Mouse (Mus musculus) hindbrain, embryonic 13.5 days (tissue): ENCODE results near the gene Gna14. TPM values are rescaled to one million over a fixed set of nuclear protein-coding genes. Genes with fewer than 3 reads are reported as not detected.

Experiments
- ATAC-seq: fragments of 200-750 bp; cut with Nextera tagmentation; 2 replicates; pipeline ENCODE4 v1.8.0; 2017; ENCODE audit warnings: moderate TSS enrichment; ENCODE audit not compliant: low FRiP score
- H3K27ac ChIP-seq: fragments of 300-500 bp; sonication (generic); 2 replicates; pipeline ENCODE4 v1.5.1; 2015; ENCODE audit warnings: inconsistent platforms, mild to moderate bottlenecking, moderate library complexity
- H3K27me3 ChIP-seq: fragments of 300-500 bp; sonication (generic); 2 replicates; pipeline ENCODE4 v1.6.1; 2015; ENCODE audit warnings: mild to moderate bottlenecking, inconsistent platforms
- H3K36me3 ChIP-seq: fragments of 300-500 bp; sonication (generic); 2 replicates; pipeline ENCODE4 v1.6.1; 2015; ENCODE audit warnings: mild to moderate bottlenecking, inconsistent platforms
- H3K4me1 ChIP-seq: fragments of 300-500 bp; sonication (generic); replicated peaks from 2 replicates; pipeline ENCODE4 v1.6.1; 2015; ENCODE audit warnings: inconsistent platforms
- H3K4me2 ChIP-seq: fragments of 300-500 bp; sonication (generic); 2 replicates; pipeline ENCODE4 v1.6.1; 2015; ENCODE audit warnings: inconsistent platforms, mild to moderate bottlenecking, moderate library complexity
- H3K4me3 ChIP-seq: fragments of 300-500 bp; sonication (generic); 2 replicates; pipeline ENCODE4 v1.5.1; 2015; ENCODE audit warnings: mild to moderate bottlenecking, inconsistent platforms
- H3K9ac ChIP-seq: fragments of 300-500 bp; sonication (generic); 2 replicates; pipeline ENCODE4 v1.6.1; 2015; ENCODE audit warnings: mild to moderate bottlenecking, inconsistent platforms
- H3K9me3 ChIP-seq: fragments of 300-500 bp; sonication (generic); 2 replicates; pipeline ENCODE4 v1.6.1; 2016; ENCODE audit warnings: inconsistent platforms
- WGBS: fragments of 180-500 bp; shearing (Covaris S2); methylation state at CpG from one replicate; pipeline ENCODE4 v1.1.7; 2015; 5-methylcytosine and 5-hydroxymethylcytosine counted together
- polyA plus RNA-seq: library from polyadenylated mRNA; unstranded; fragments of >200 nt; fragmentation: Nextera tagmentation; extraction: Ambion mirVana; gene quantifications from 2 replicates; pipeline ENCODE4 v1.2.1, GENCODE M21; 2015

The Gna14 gene
- polyA plus RNA-seq: 0.35 and 0.80 TPM in 2 replicates

DNA sequence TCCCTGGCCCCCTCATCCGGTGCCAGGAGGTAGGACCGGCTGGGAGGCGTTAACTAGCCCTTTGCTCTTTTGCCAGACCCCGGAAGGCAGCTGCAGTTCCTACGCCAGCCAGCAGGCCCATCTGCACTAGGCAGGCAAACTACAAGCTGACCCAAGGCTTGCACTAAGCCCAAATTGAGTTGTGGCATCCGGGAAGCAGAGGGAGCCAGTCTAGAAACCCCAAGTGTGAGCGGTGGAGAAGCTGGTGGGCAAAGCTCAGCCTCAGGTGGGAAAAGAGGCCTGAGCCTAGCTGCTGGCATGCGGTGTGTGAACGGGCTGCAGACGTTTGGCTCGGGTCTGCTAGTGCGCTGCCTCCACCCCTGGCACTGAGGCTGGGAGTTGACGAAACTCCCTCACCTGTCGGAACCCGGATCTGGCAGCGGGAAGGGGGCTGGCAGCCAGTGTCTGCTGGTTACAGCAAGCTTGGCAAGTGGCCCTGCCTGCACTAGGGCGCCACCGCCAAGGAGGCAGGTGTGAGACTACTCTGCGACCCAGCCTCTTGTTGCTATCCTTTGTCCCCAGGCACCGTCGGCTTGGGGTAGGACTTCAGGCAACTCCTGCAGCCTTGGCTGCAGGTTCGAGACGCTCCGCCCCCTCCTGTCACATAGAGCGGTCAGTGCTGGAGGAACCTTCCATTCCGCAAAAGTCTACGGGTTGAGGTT lies at the start of gene Gna14:
Gene Gna14 (plus strand): TSS at position 232 of the 701 bp plus-strand sequence.
- H3K9ac ChIP-seq: peak within 1 kb of the TSS; percentile 59
- ATAC-seq: peak; percentile 70
- no peak within 1 kb of the TSS for H3K27ac ChIP-seq
- peaks cover 62% of the 10 kb centered on the region for H3K27me3 ChIP-seq
- no peaks in the 10 kb centered on the region for H3K9me3 ChIP-seq
- no peaks in the 10 kb centered on the region for H3K36me3 ChIP-seq
- WGBS: under 1% methylated on average over 27 of the region's 27 CpGs
- H3K4me2 ChIP-seq: peak within 1 kb of the TSS; percentile 70
- H3K4me3 ChIP-seq: peak within 1 kb of the TSS; percentile 42
- peaks cover 24% of the 10 kb centered on the region for H3K4me1 ChIP-seq

DNA sequence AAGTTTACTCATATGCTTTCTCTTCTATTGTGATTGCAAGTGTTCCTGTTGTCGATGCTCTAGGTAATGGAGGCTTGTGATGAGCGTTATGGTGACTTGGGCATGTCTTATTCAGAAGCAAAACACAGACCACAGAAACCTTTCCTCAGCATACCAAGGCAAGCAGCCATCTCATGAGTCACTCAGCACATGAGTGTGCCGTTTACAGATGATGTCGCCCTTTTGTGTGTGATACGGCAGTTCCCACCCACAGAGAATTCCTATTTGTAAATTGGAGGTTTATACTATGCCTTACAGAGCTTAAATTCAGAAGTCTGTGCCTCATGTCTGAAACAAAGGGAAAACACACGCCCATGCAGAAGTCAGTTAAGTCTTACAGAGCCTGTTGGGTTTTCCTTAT lies 49.0 kb upstream of the Gna14 start:
- Histone ChIP-seq H3K36me3 (peaks cover 14% of the 10 kb centered on the region), H3K4me2 (no peak overlapping the region), H3K27me3 (no peaks in the 10 kb centered on the region), H3K9ac (no peak overlapping the region), H3K27ac (no peak overlapping the region), H3K4me1 (peaks cover 50% of the 10 kb centered on the region), H3K9me3 (no peaks in the 10 kb centered on the region), H3K4me3 (no peak overlapping the region)
- ATAC-seq: no peak
- 78% methylated on average over 6 of the region's 6 CpGs for WGBS

DNA sequence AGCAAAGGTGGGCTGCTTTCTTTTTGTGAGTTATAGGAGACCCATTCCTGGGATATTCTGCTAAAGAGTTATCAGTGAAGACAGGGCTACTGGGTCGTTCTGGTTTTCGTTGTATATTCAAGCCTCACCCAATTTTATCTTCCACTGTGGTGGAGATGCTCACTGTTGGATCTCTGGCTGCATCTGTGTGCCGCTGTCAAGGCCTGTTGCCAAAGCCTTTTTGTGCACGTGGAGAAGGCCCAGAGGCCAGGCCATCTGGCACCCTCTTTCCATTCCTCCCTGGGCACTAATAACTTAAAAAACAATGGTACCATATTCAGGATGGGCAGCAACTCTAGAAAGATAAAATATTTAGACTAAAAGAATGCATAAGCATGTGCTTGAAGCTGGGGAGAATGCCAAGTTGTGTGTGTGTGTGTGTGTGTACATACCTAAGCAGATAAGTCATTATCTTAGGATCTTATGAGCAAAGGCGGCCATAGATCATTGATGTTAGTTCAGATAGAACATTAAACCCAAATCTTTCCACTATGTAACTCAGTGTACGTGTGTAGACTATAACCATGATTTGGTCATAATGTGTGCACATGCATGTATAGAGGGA lies 45.3 kb upstream of the Gna14 start:
- WGBS: 81% methylated on average over 6 of the region's 6 CpGs
- no peak overlapping the region for H3K9ac ChIP-seq
- no peak overlapping the region for H3K4me3 ChIP-seq
- H3K27me3 ChIP-seq: no peaks in the 10 kb centered on the region
- ATAC-seq: no peak
- H3K36me3 ChIP-seq: peaks cover 7% of the 10 kb centered on the region; the same call in 1 of the 2 replicates
- no peak overlapping the region for H3K4me2 ChIP-seq
- H3K27ac ChIP-seq: no peak overlapping the region
- no peaks in the 10 kb centered on the region for H3K9me3 ChIP-seq
- peaks cover 22% of the 10 kb centered on the region for H3K4me1 ChIP-seq

DNA sequence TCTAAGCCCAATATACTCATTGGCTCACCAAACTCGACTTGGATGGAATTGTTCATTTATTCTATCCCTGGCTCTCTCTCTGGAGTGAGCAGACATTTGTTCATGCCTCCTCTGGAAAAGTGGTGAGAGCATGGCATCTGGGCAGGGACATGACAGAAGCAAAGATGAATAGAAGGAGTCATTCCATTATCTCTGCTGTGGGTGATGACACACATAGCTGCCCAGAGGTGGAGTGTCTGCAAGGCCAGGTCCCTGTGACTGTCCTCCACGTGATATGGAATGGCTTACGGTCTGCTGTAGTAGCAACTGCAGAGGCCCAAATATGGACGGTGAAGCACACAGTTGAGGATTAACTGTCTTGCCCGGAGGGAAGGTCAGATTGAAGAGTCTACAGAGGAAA lies 41.2 kb upstream of the Gna14 start:
- Histone ChIP-seq H3K4me3 (no peak overlapping the region), H3K27me3 (no peaks in the 10 kb centered on the region), H3K9ac (no peak overlapping the region), H3K9me3 (no peaks in the 10 kb centered on the region), H3K4me1 (peaks cover 8% of the 10 kb centered on the region; the same call in 1 of the 2 replicates), H3K27ac (no peak overlapping the region), H3K4me2 (no peak overlapping the region), H3K36me3 (peaks cover 5% of the 10 kb centered on the region; the same call in 1 of the 2 replicates)
- WGBS: 94% methylated on average over 5 of the region's 5 CpGs
- ATAC-seq: no peak

DNA sequence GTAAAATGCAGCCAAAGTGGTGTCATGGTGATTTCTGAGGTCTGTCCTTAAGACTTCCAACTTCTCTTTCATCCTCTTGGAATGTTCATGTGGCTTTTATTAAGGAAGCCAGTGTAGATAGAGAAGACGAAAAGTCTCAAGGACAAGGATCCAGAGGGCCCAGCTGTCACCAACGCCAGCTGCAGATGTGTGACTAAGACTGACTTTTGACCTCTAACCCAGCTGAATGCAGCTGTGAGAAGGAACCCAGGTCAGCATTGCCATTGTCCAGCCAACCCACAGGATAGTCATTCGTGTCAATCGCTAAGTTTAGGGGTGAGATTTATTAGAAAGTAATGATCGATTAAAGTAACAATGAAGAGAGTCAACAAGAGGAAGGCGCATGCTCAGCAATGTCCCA lies 32.5 kb upstream of the Gna14 start:
- Histone ChIP-seq H3K36me3 (no peaks in the 10 kb centered on the region), H3K9ac (no peak overlapping the region), H3K4me1 (no peaks in the 10 kb centered on the region), H3K27me3 (no peaks in the 10 kb centered on the region), H3K4me2 (no peak overlapping the region), H3K4me3 (no peak overlapping the region), H3K27ac (no peak overlapping the region), H3K9me3 (no peaks in the 10 kb centered on the region)
- ATAC-seq: no peak
- 77% methylated on average over 6 of the region's 6 CpGs for WGBS

DNA sequence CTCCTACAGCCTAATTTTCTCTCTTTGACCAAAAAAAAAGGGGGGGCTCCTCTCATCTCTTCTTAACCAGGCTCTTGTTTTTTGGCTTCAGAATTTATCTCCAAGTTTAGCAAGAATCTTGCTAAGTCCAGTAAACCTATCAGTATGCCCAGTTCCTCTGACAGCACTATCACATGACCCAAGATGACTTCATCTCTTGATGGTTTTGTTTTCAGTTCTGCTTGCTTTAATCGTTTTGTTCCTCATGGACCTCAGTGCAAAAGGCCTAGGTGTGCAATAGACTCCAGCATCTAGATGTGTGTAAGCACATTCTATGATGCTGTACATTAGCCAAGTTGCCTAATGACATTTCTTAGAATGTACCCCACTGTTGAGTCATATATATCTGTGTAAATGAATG lies 27.8 kb upstream of the Gna14 start:
- ATAC-seq: no peak
- H3K4me2 ChIP-seq: no peak overlapping the region
- no peak overlapping the region for H3K27ac ChIP-seq
- no peaks in the 10 kb centered on the region for H3K27me3 ChIP-seq
- no peaks in the 10 kb centered on the region for H3K4me1 ChIP-seq
- H3K4me3 ChIP-seq: no peak overlapping the region
- H3K9ac ChIP-seq: no peak overlapping the region
- H3K9me3 ChIP-seq: no peaks in the 10 kb centered on the region
- H3K36me3 ChIP-seq: no peaks in the 10 kb centered on the region
- WGBS: 84% methylated on average over 1 of the region's 1 CpGs

DNA sequence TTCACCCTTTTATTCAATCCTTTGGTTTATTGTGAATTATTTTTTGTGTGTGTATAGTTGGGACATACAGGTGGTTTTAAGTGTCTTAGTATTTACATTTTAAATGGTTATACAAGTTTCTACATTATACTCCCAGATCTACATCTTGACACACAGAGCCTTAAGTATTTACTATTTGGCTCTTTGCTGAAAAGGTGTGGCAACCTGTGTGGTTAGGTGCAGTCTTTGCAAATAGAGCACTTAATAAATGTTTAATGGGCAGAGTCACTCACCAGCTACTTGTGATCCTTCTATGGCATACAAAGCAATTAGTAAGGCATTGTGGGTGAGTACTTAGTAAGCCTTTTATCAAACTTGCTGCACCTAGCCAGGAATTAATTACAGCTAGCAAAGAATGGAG lies 24.3 kb upstream of the Gna14 start:
- H3K4me1 ChIP-seq: no peaks in the 10 kb centered on the region
- no peak overlapping the region for H3K27ac ChIP-seq
- no peaks in the 10 kb centered on the region for H3K27me3 ChIP-seq
- no peak overlapping the region for H3K9ac ChIP-seq
- ATAC-seq: no peak
- H3K36me3 ChIP-seq: no peaks in the 10 kb centered on the region
- H3K4me3 ChIP-seq: no peak overlapping the region
- H3K9me3 ChIP-seq: no peaks in the 10 kb centered on the region
- H3K4me2 ChIP-seq: no peak overlapping the region

DNA sequence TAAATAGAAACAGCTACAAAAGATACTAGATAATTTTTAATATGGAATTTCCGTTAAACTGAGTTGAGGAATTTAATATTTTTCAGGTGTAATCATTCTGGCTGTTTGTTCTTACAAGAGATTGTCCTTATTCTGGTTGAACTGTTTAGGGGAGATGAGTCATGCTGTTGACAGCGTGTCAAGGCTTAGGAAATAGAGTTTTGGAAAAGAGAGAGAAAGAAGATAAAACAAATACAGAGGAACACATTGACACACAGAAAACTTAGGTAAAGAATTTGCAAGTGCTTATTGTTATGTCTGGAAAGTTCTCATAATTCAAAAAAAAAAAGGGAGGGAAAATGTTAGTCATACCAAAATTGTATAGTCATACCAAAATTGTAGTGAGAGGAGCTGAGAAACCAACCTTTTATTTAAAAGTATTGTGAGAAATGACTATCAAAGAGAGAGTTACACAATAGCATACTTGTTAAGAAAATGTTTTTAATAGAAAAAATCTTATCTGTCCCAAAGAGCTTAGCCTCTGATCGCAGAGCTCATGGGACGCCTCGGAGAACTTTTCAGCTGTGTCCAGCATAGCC lies 17.4 kb upstream of the Gna14 start:
- Histone ChIP-seq H3K4me1 (no peaks in the 10 kb centered on the region), H3K4me2 (no peak overlapping the region), H3K9ac (no peak overlapping the region), H3K36me3 (no peaks in the 10 kb centered on the region), H3K27me3 (no peaks in the 10 kb centered on the region), H3K9me3 (no peaks in the 10 kb centered on the region), H3K4me3 (no peak overlapping the region), H3K27ac (no peak overlapping the region)
- no peak for ATAC-seq
- WGBS: 90% methylated on average over 5 of the region's 5 CpGs

DNA sequence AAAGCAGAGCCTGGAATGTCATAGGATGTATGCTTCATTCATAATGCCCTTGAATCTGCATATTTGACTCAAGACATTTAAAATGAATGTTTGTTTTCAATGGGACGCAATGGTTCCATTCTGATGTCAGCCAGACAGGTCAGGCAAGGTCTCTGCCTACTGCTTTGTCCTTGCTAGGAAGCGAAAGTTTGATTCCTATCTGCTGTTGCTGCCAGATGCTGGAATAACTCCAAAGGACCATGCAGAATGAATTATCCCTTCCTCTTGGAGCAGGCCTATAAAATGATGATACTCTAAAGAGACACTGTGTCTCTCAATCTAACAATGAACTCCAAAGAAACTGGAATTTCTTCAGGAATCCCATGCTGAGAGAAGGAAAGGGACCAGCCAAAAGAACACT lies 10.0 kb upstream of the Gna14 start:
- WGBS: 73% methylated on average over 2 of the region's 2 CpGs
- H3K9me3 ChIP-seq: peaks cover 12% of the 10 kb centered on the region; the same call in 1 of the 2 replicates

DNA sequence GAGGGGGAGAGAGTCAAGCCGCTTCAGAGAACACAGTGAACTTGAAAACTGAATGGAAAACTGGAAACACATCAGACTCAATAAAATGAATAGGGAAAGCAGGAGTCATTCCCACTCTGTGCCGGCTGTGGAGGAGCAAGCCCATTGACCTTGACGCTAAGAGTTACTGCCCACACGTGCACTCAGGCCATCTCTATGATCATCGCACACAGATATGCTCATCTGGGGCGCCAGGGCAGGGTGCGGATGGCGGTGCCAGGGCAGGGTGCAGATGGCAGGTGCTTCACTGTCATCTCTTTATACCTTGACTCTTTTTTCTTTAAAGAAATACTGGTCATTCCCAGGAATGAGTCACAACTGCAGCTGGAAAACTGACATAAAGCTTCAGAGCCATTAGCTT lies 4.2 kb upstream of the Gna14 start:
- Histone ChIP-seq H3K36me3 (peaks cover 5% of the 10 kb centered on the region; the same call in 1 of the 2 replicates), H3K4me3 (no peak overlapping the region), H3K9me3 (peaks cover 12% of the 10 kb centered on the region; the same call in 1 of the 2 replicates), H3K4me2 (no peak overlapping the region), H3K9ac (no peak overlapping the region), H3K27me3 (peaks cover 27% of the 10 kb centered on the region), H3K4me1 (peaks cover 17% of the 10 kb centered on the region), H3K27ac (no peak overlapping the region)
- WGBS: 75% methylated on average over 8 of the region's 8 CpGs
- no peak for ATAC-seq

More for the DNA sequence above, 10.0 kb upstream of the Gna14 start:
- Histone ChIP-seq H3K9ac (no peak overlapping the region), H3K4me1 (no peaks in the 10 kb centered on the region), H3K36me3 (peaks cover 5% of the 10 kb centered on the region; the same call in 1 of the 2 replicates), H3K4me3 (no peak overlapping the region), H3K4me2 (no peak overlapping the region), H3K27me3 (no peaks in the 10 kb centered on the region), H3K27ac (no peak overlapping the region)
- ATAC-seq: no peak

DNA sequence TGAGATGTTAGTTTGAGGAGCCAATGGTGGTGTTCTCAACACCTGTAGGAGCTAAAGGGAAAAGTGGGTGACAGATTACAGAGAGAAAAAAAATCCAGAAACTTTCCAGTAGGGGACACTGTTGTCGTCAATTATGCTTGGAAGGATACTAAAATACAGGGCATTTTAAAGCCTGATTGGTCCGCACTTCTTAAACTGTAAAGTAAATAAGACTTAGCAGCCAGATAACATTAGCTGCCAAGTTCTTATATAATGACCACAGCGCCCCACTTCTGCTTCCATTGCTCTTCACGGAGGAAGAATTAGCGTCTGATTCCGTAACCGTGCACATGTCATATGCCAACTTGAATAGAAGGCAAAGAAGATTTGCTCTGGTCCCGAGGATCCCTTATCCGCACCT lies 683 bp upstream of the Gna14 start:
- Histone ChIP-seq H3K27ac (no peak overlapping the region), H3K4me1 (peaks cover 24% of the 10 kb centered on the region), H3K27me3 (peaks cover 60% of the 10 kb centered on the region), H3K36me3 (no peaks in the 10 kb centered on the region), H3K9me3 (no peaks in the 10 kb centered on the region), H3K4me3 (0 out of 2 replicates have a peak overlapping the region, but pooled peaks have one; percentile 42), H3K4me2 (peak overlapping the region; percentile 70), H3K9ac (no peak overlapping the region)
- ATAC-seq: no peak
- 36% methylated on average over 9 of the region's 9 CpGs for WGBS

DNA sequence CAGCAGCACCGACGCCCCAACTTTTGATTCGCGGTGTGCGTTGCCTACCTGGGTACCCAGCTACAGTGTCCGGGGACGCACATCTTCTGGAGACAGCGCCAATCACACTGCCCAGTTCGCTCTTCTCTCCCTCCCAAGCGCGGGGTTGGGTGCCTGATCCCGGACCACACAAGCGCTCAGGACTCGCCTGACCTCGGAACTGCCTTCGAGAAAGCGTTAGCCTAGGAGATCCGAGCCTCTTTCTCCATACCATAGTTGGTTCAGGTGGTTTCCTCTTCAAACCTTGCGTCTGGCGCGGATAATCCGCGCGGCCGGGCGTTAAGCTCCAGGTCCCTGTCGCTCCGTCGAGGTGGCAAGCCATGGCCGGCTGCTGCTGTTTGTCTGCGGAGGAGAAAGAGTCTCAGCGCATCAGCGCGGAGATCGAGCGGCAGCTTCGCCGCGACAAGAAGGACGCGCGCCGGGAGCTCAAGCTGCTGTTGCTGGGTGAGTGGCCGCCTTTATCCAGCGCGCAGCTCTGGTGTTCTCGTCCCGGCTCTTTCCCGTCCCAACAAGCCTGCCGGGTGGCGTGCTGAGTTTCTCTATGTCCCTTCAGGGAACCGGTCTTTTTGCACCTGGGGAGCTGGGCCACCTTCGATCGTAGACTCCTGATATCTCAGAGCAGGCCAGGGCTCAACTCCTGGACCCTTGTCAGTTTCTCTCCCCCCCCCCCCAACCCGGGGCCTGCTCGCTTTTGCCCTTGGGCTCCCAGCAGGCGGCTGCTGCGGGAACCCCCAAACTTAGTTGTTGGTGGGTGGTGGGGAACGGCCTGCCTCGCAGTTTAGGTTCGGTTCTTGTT lies 990 bp downstream of the Gna14 start:
- Histone ChIP-seq H3K9me3 (no peaks in the 10 kb centered on the region), H3K4me2 (peak overlapping the region; percentile 70), H3K4me3 (peak overlapping the region; percentile 42), H3K9ac (peak overlapping the region; percentile 59), H3K4me1 (peaks cover 24% of the 10 kb centered on the region), H3K27ac (no peak overlapping the region), H3K36me3 (no peaks in the 10 kb centered on the region), H3K27me3 (peaks cover 62% of the 10 kb centered on the region)
- peak; percentile 28; the same call in 1 of the 2 replicates for ATAC-seq
- whole genome bisulfite sequencing: 2% methylated on average over 61 of the region's 61 CpGs
